Mouse (Mus musculus) megakaryocyte, embryonic 14.5 days (primary cell): ENCODE results near the gene Ccdc78. TPM values are rescaled to one million over a fixed set of nuclear protein-coding genes. Genes with fewer than 3 reads are reported as not detected.
"Not testable (repeated sequence)": the region's sequence is repeated elsewhere in the genome, so short reads cannot be mapped to it uniquely, and the experiment has no call there.

ENCODE experiments used
- H3K27me3 ChIP-seq: replicated peaks from 2 replicates; pipeline ENCODE3; 2012; ENCODE audit warnings: inconsistent platforms
- H3K36me3 ChIP-seq: replicated peaks from 2 replicates; pipeline ENCODE3; 2012; ENCODE audit warnings: low read length, inconsistent platforms, mixed read lengths
- H3K4me1 ChIP-seq: 2 replicates; pipeline ENCODE4 v1.6.1; 2012; ENCODE audit warnings: inconsistent platforms
- H3K4me3 ChIP-seq: replicated peaks from 2 replicates; pipeline ENCODE3; 2012; ENCODE audit warnings: moderate library complexity, mild to moderate bottlenecking, inconsistent platforms
- H3K9me3 ChIP-seq: 2 replicates; pipeline ENCODE4 v1.6.1; 2012; ENCODE audit warnings: inconsistent platforms
- FLI1 ChIP-seq: IDR thresholded peaks from 2 replicates; pipeline ENCODE4 v1.6.1; 2012; ENCODE audit warnings: low read length, inconsistent platforms, mixed read lengths
- GATA1 ChIP-seq: IDR thresholded peaks from 3 replicates; pipeline ENCODE4 v1.6.1; 2012; ENCODE audit warnings: mixed read lengths, low read length, inconsistent platforms, borderline replicate concordance
- polyA plus RNA-seq: library from polyadenylated mRNA; stranded (reverse); fragments of >175 nt; gene quantifications from 2 replicates; pipeline ENCODE4 v1.2.3, GENCODE M21; 2012; ENCODE audit warnings: low replicate concordance; ENCODE audit not compliant: insufficient read depth

Ccdc78 gene
- polyA plus RNA-seq, 1 experiment = not detected

GRCm38 (mm10) chr17:25794998-25795397, 8.6 kb downstream of the Ccdc78 start:
- Histone ChIP-seq H3K36me3 (peaks cover 19% of the 10 kb centered on the region), H3K27me3 (peaks cover 21% of the 10 kb centered on the region), H3K9me3 (no peaks in the 10 kb centered on the region), H3K4me1 (peaks cover 71% of the 10 kb centered on the region), H3K4me3 (peak overlapping the region; percentile 13)
- TF ChIP-seq GATA1 (no peak), FLI1 (no peak)

GRCm38 (mm10) chr17:25795609-25796092, 9.3 kb downstream of the Ccdc78 start, which contains the start of gene AC134908.4:
TSS of gene AC134908.4 (minus strand) at chr17:25795659.
- H3K9me3 ChIP-seq = no peaks in the 10 kb centered on the region
- peaks cover 69% of the 10 kb centered on the region for H3K4me1 ChIP-seq

DNA sequence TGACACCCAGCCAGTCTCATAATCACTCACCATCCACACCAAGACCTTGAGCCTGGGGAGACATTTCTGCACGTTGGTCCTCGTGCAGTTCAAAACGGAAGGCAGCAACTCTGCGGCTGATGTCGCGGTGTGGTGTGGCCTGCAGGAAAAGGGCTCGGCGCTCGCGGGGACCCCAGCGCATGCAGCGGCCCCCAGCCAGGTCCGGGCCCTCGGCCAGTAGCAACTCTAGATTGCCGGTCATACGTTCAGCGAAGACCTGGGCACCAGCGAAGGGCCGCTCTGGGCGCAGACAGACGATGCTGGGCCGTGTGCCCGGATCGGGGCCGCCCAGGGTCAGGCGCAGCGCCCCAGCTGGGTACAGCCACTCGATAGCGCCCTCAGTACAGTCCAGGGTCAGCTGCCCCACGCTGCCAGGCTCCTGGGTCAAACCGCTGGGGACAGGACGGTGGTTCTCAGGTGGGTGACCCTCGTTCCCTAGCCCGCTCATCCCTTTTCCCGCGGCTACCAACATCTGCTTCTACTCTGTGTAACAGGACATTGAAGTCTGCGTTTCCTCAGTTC, 9.9 kb downstream of the Ccdc78 start:
- peaks cover 12% of the 10 kb centered on the region for H3K36me3 ChIP-seq
- H3K9me3 ChIP-seq = no peaks in the 10 kb centered on the region
- H3K4me1 ChIP-seq = peaks cover 62% of the 10 kb centered on the region
- TF ChIP-seq FLI1 = no peak
- TF ChIP-seq GATA1 = no peak
- peaks cover 18% of the 10 kb centered on the region for H3K27me3 ChIP-seq
- peak overlapping the region; percentile 91 for H3K4me3 ChIP-seq

More at GRCm38 (mm10) chr17:25795609-25796092, 9.3 kb downstream of the Ccdc78 start, which contains the start of gene AC134908.4:
- peaks cover 21% of the 10 kb centered on the region for H3K27me3 ChIP-seq
- H3K4me3 ChIP-seq = peak within 1 kb of the TSS; percentile 91
- peaks cover 15% of the 10 kb centered on the region for H3K36me3 ChIP-seq
- no peak for TF ChIP-seq FLI1
- TF ChIP-seq GATA1 = no peak

DNA sequence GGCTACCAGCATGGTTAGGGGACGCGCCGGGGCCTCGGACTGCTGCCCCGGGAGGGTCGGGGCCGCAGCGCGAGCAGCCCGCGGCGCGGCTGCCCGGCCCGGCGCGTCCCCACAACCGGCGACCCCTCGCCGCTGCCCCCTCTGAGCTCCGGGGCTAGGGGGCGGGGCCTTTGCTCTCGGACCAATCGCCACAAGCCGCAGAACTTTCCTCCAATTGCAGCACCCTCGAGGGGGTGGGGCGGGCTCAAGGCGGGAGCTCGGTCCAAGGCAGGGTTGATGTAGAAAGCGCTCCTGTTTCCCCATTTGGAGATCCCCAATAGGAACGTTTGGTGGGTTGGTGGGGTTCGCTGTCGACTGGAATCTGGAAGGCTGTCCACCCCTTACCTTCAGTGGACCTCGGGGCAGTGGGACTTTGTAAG, 10.6 kb downstream of the Ccdc78 start, which contains the start of gene Metrn:
Gene Metrn, minus strand, starts transcription at position 186 of the 419 bp plus-strand sequence.
- peaks cover 22% of the 10 kb centered on the region for H3K27me3 ChIP-seq
- H3K4me3 ChIP-seq = peak within 1 kb of the TSS; percentile 91
- H3K9me3 ChIP-seq = no peaks in the 10 kb centered on the region
- H3K36me3 ChIP-seq = peaks cover 12% of the 10 kb centered on the region
- H3K4me1 ChIP-seq = peaks cover 56% of the 10 kb centered on the region
- TF ChIP-seq GATA1 = no peak
- no peak for TF ChIP-seq FLI1

GRCm38 (mm10) chr17:25801029-25801428, 14.6 kb downstream of the Ccdc78 start:
- peaks cover 40% of the 10 kb centered on the region for H3K27me3 ChIP-seq
- H3K9me3 ChIP-seq = no peaks in the 10 kb centered on the region
- no peak for TF ChIP-seq FLI1
- no peak for TF ChIP-seq GATA1

GRCm38 (mm10) chr17:25802825-25803517, 16.6 kb downstream of the Ccdc78 start:
- H3K4me1 ChIP-seq = peaks cover 4% of the 10 kb centered on the region; the same call in 1 of the 2 replicates
- peaks cover 50% of the 10 kb centered on the region for H3K27me3 ChIP-seq
- H3K9me3 ChIP-seq = no peaks in the 10 kb centered on the region
- TF ChIP-seq FLI1 (no peak), GATA1 (no peak)
- no peaks in the 10 kb centered on the region for H3K36me3 ChIP-seq
- no peak overlapping the region for H3K4me3 ChIP-seq

More at GRCm38 (mm10) chr17:25801029-25801428, 14.6 kb downstream of the Ccdc78 start:
- H3K4me3 ChIP-seq = no peak overlapping the region
- H3K4me1 ChIP-seq = peaks cover 20% of the 10 kb centered on the region
- H3K36me3 ChIP-seq = no peaks in the 10 kb centered on the region

GRCm38 (mm10) chr17:25806507-25806906, 20.1 kb downstream of the Ccdc78 start:
- Histone ChIP-seq H3K9me3 (no peaks in the 10 kb centered on the region), H3K4me1 (peaks cover 22% of the 10 kb centered on the region), H3K4me3 (no peak overlapping the region), H3K27me3 (peaks cover 82% of the 10 kb centered on the region), H3K36me3 (no peaks in the 10 kb centered on the region)
- TF ChIP-seq FLI1 (no peak), GATA1 (no peak)

DNA sequence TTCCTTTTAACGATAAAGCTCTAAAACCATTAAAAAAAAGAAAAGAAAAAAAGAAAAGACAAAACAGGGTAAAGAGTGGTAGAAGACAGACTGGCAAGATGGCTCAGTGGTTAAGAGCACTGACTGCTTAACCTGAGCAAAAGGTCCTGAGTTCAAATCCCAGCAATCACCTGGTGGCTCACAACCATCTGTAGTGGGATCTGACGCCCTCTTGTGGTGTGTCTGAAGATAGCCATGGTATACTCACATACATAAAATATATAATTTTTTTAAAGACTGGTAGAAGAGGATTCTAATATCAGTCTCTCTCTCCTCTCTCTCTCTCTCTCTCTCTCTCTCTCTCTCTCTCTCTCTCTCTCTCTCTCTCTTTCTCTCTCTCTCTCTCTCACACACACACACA, 21.1 kb downstream of the Ccdc78 start:
- Histone ChIP-seq H3K4me1 (peaks cover 22% of the 10 kb centered on the region), H3K27me3 (peaks cover 84% of the 10 kb centered on the region)
- not testable (repeated sequence) for H3K4me3 ChIP-seq, H3K36me3 ChIP-seq, H3K9me3 ChIP-seq

DNA sequence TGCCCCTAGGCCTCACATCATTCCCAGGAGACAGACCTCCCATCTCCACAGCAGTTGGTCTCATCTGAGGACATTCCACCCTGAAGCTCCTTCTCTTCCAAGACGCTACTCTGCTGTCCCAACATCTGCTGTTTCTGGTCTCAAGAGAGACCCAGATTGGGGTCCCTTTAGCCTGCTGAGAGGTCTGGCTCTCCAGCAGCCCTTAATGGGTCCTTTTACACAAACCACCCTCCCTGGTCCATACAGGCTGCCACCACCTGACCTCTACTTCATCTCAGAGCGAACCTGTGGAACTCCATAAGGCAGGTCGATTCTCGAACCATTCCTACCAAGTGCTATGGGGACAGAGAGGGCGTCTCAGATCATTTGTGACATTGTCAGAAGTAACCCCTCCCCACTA, 21.6 kb downstream of the Ccdc78 start:
- H3K36me3 ChIP-seq = no peaks in the 10 kb centered on the region
- H3K4me1 ChIP-seq = peaks cover 21% of the 10 kb centered on the region
- TF ChIP-seq FLI1 = no peak
- no peak for TF ChIP-seq GATA1
- no peak overlapping the region for H3K4me3 ChIP-seq
- peaks cover 84% of the 10 kb centered on the region for H3K27me3 ChIP-seq
- no peaks in the 10 kb centered on the region for H3K9me3 ChIP-seq
